Mouse (Mus musculus) testis, adult 2 months (tissue): ENCODE measurements around the gene Stat3.

Source experiments
- CTCF ChIP-seq: fragments of 200-500 bp; IDR thresholded peaks from 2 replicates; pipeline ENCODE4 v1.5.1; 2012; ENCODE audit warnings: low read depth, mild to moderate bottlenecking, inconsistent platforms, low read length, moderate library complexity; ENCODE audit not compliant: control insufficient read depth, insufficient read depth, insufficient replicate concordance
- POLR2A ChIP-seq: fragments of 200-500 bp; IDR thresholded peaks from 2 replicates; pipeline ENCODE4 v1.6.1; 2012; ENCODE audit warnings: low read depth, mild to moderate bottlenecking, inconsistent platforms, low read length, moderate library complexity; ENCODE audit not compliant: control insufficient read depth

- TF ChIP-seq CTCF (no peak), POLR2A (no peak)
Measured at GRCm38 (mm10) chr11:100894146-100894918, 45.0 kb downstream of the Stat3 start.
